Mouse (Mus musculus): ENCODE data around the gene Maco1. TPM values are rescaled to one million over a fixed set of nuclear protein-coding genes. Genes with fewer than 3 reads are reported as not detected.

Maco1 gene
- polyA plus RNA-seq, 1 experiment: 12.0 TPM

- 96% methylated on average over 4 of the region's 4 CpGs for WGBS
- Histone ChIP-seq H3K27me3 (ENCODE audit: control insufficient read depth, insufficient read depth, low read length) (no peaks in the 10 kb centered on the region), H3K4me3 (ENCODE audit: control insufficient read depth, insufficient read depth, low read length) (no peak overlapping the region), H3K36me3 (ENCODE audit: control insufficient read depth, insufficient read depth, low read length) (peaks cover 30% of the 10 kb centered on the region), H3K4me1 (replicated peaks; ENCODE audit: control insufficient read depth, insufficient read depth, low read length) (no peaks in the 10 kb centered on the region), H3K27ac (ENCODE audit: control insufficient read depth, insufficient read depth, low read length) (no peak overlapping the region)
- no peak for DNase-seq
- TF ChIP-seq POLR2A (IDR thresholded peaks at IDR 0.05; ENCODE audit: control insufficient read depth, extremely low read depth, insufficient read depth, low read length, poor library complexity) (no peak), CTCF (IDR thresholded peaks at IDR 0.05; ENCODE audit: borderline replicate concordance, control insufficient read depth, extremely low read depth, insufficient read depth, low read length, poor library complexity) (no peak)
Measured at GRCm38 (mm10) chr4:134814229-134814571, 38.9 kb downstream of the Maco1 start.

- Histone ChIP-seq H3K36me3 (ENCODE audit: control insufficient read depth, insufficient read depth, low read length) (peaks cover 36% of the 10 kb centered on the region), H3K4me3 (ENCODE audit: control insufficient read depth, insufficient read depth, low read length) (no peak overlapping the region), H3K27ac (ENCODE audit: control insufficient read depth, insufficient read depth, low read length) (no peak overlapping the region), H3K4me1 (replicated peaks; ENCODE audit: control insufficient read depth, insufficient read depth, low read length) (no peaks in the 10 kb centered on the region), H3K27me3 (ENCODE audit: control insufficient read depth, insufficient read depth, low read length) (no peaks in the 10 kb centered on the region)
- 92% methylated on average over 17 of the region's 17 CpGs for WGBS
- TF ChIP-seq POLR2A (IDR thresholded peaks at IDR 0.05; ENCODE audit: control insufficient read depth, extremely low read depth, insufficient read depth, low read length, poor library complexity) (no peak), CTCF (IDR thresholded peaks at IDR 0.05; ENCODE audit: borderline replicate concordance, control insufficient read depth, extremely low read depth, insufficient read depth, low read length, poor library complexity) (no peak)
- DNase-seq: no peak
Measured at GRCm38 (mm10) chr4:134813406-134814228, 39.5 kb downstream of the Maco1 start.

- TF ChIP-seq CTCF (IDR thresholded peaks at IDR 0.05; ENCODE audit: borderline replicate concordance, control insufficient read depth, extremely low read depth, insufficient read depth, low read length, poor library complexity): no peak
- TF ChIP-seq POLR2A (IDR thresholded peaks at IDR 0.05; ENCODE audit: control insufficient read depth, extremely low read depth, insufficient read depth, low read length, poor library complexity): no peak
- no peak for DNase-seq
- Histone ChIP-seq H3K4me3 (ENCODE audit: control insufficient read depth, insufficient read depth, low read length) (no peak overlapping the region), H3K27me3 (ENCODE audit: control insufficient read depth, insufficient read depth, low read length) (no peaks in the 10 kb centered on the region), H3K36me3 (ENCODE audit: control insufficient read depth, insufficient read depth, low read length) (peaks cover 65% of the 10 kb centered on the region), H3K27ac (ENCODE audit: control insufficient read depth, insufficient read depth, low read length) (no peak overlapping the region), H3K4me1 (replicated peaks; ENCODE audit: control insufficient read depth, insufficient read depth, low read length) (no peaks in the 10 kb centered on the region)
- 74% methylated on average over 5 of the region's 5 CpGs for WGBS
Measured at GRCm38 (mm10) chr4:134804765-134805164, 48.4 kb downstream of the Maco1 start.

GRCm38 (mm10) chr4:134802765-134803164 is 50.4 kb downstream of the Maco1 start:
- no peak for DNase-seq
- no peak overlapping the region for H3K27ac ChIP-seq (ENCODE audit: control insufficient read depth, insufficient read depth, low read length)
- no peak for TF ChIP-seq CTCF (IDR thresholded peaks at IDR 0.05; ENCODE audit: borderline replicate concordance, control insufficient read depth, extremely low read depth, insufficient read depth, low read length, poor library complexity)
- no peaks in the 10 kb centered on the region for H3K4me1 ChIP-seq (replicated peaks; ENCODE audit: control insufficient read depth, insufficient read depth, low read length)
- H3K4me3 ChIP-seq (ENCODE audit: control insufficient read depth, insufficient read depth, low read length): no peak overlapping the region
- peaks cover 47% of the 10 kb centered on the region for H3K36me3 ChIP-seq (ENCODE audit: control insufficient read depth, insufficient read depth, low read length)
- H3K27me3 ChIP-seq (ENCODE audit: control insufficient read depth, insufficient read depth, low read length): no peaks in the 10 kb centered on the region
- WGBS: 93% methylated on average over 3 of the region's 3 CpGs

GRCm38 (mm10) chr4:134802155-134802554 is 51.0 kb downstream of the Maco1 start:
- DNase-seq: no peak
- no peak for TF ChIP-seq POLR2A (IDR thresholded peaks at IDR 0.05; ENCODE audit: control insufficient read depth, extremely low read depth, insufficient read depth, low read length, poor library complexity)
- TF ChIP-seq CTCF (IDR thresholded peaks at IDR 0.05; ENCODE audit: borderline replicate concordance, control insufficient read depth, extremely low read depth, insufficient read depth, low read length, poor library complexity): no peak
- 94% methylated on average over 10 of the region's 10 CpGs for WGBS
- H3K36me3 ChIP-seq (ENCODE audit: control insufficient read depth, insufficient read depth, low read length): peaks cover 42% of the 10 kb centered on the region
- H3K4me3 ChIP-seq (ENCODE audit: control insufficient read depth, insufficient read depth, low read length): no peak overlapping the region
- peaks cover 6% of the 10 kb centered on the region for H3K4me1 ChIP-seq (replicated peaks; ENCODE audit: control insufficient read depth, insufficient read depth, low read length)
- no peak overlapping the region for H3K27ac ChIP-seq (ENCODE audit: control insufficient read depth, insufficient read depth, low read length)
- no peaks in the 10 kb centered on the region for H3K27me3 ChIP-seq (ENCODE audit: control insufficient read depth, insufficient read depth, low read length)

GRCm38 (mm10) chr4:134800693-134801092 is 52.5 kb downstream of the Maco1 start:
- Histone ChIP-seq H3K27me3 (ENCODE audit: control insufficient read depth, insufficient read depth, low read length) (no peaks in the 10 kb centered on the region), H3K27ac (ENCODE audit: control insufficient read depth, insufficient read depth, low read length) (no peak overlapping the region), H3K4me1 (replicated peaks; ENCODE audit: control insufficient read depth, insufficient read depth, low read length) (peaks cover 19% of the 10 kb centered on the region), H3K4me3 (ENCODE audit: control insufficient read depth, insufficient read depth, low read length) (no peak overlapping the region), H3K36me3 (ENCODE audit: control insufficient read depth, insufficient read depth, low read length) (peaks cover 27% of the 10 kb centered on the region)
- DNase-seq: no peak
- no peak for TF ChIP-seq CTCF (IDR thresholded peaks at IDR 0.05; ENCODE audit: borderline replicate concordance, control insufficient read depth, extremely low read depth, insufficient read depth, low read length, poor library complexity)
- TF ChIP-seq POLR2A (IDR thresholded peaks at IDR 0.05; ENCODE audit: control insufficient read depth, extremely low read depth, insufficient read depth, low read length, poor library complexity): no peak
- 85% methylated on average over 10 of the region's 10 CpGs for WGBS
